Mouse (Mus musculus) megakaryocyte, embryonic 14.5 days (primary cell): ENCODE measurements around the gene Urad.

Experiments
- FLI1 ChIP-seq: IDR thresholded peaks from 2 replicates; pipeline ENCODE4 v1.6.1; 2012; ENCODE audit warnings: low read length, inconsistent platforms, mixed read lengths
- GATA1 ChIP-seq: IDR thresholded peaks from 3 replicates; pipeline ENCODE4 v1.6.1; 2012; ENCODE audit warnings: mixed read lengths, low read length, inconsistent platforms, borderline replicate concordance

DNA sequence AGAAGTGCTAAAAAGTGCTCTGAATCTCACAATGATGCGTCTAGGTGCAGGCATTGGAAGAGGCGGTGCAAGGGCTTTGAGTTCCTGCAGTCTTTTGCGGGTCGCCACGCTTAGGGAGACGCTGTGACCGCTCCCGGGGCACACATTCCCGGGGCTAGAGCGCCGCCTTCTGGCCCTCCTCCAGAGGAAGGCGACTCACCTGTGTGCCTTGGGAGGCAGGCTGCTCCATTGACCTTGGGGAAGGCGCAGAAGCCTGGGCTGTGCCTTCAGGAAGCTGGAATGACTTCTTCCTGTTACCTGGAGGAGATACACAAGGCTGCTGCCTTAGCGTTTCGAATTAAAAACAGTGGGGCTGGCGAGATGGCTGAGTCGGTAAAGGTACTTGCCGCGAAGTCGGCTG lies 28.1 kb downstream of the Urad start:
- no peak for TF ChIP-seq GATA1
- TF ChIP-seq FLI1: no peak
